Mouse (Mus musculus) spleen, adult 2 months (tissue): ENCODE measurements around the gene Hsd11b1.

Experiments
- CTCF ChIP-seq: fragments of 200-500 bp; IDR thresholded peaks from 2 replicates; pipeline ENCODE4 v1.5.1; 2011; ENCODE audit warnings: mild to moderate bottlenecking, inconsistent platforms; ENCODE audit not compliant: insufficient read depth, insufficient read length, insufficient replicate concordance; ENCODE audit errors: extremely low read depth
- POLR2A ChIP-seq: fragments of 200-500 bp; IDR thresholded peaks from 2 replicates; pipeline ENCODE4 v1.6.1; 2011; ENCODE audit warnings: low read depth, low read length, inconsistent platforms

GRCm38 (mm10) chr1:193263026-193263907 lies 608 bp downstream of the Hsd11b1 start:
- TF ChIP-seq CTCF (no peak), POLR2A (no peak)
